In the genomic region with DNA sequence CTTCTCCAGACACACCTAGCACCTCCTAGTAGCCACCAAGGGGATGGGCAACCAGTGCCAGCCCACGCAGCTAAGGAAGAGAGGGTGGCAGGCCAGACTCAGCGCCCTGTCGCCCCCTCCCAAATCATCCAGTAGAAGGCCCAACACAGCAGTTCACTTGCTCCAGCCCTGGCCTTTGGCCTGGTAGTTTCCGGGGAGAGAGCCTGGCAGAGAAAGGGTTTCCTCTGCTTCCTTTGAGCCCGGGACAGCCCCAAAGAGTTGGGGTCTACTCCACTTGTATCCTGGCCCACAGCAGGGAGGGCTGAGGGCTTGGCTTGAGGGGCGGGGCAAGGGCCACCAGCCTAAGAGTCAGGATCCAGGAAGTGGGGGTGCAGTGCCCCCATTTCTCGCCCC, we compare ENCODE assay signal across 8 mouse cellular contexts. TPM values are rescaled to one million over a fixed set of nuclear protein-coding genes. Genes with fewer than 3 reads are reported as not detected.
A peak's percentile ranks its signal among the peaks of the same experiment; 100 is the strongest.
DNase-seq lines count a peak whose midpoint lies in the region; ATAC-seq and TF ChIP-seq lines count a peak whose summit lies in the region.

No protein-coding gene starts in this region.

- TF ChIP-seq POLR2A in myocyte (IDR thresholded peaks at IDR 0.05; ENCODE audit: insufficient read length, low read depth) = no peak

- no peak overlapping the region for H3ac ChIP-seq in myocyte (ENCODE audit: control insufficient read depth, insufficient read length)

- no peaks in the 10 kb centered on the region for H3K27me3 ChIP-seq in heart, postnatal 0 days (ENCODE audit: control insufficient read depth, insufficient read depth, low read length)
- H3K27me3 ChIP-seq in embryonic facial prominence, embryonic 14.5 days (replicated peaks; ENCODE audit: control insufficient read depth, insufficient read depth, low read length) = peaks cover 24% of the 10 kb centered on the region
- no peaks in the 10 kb centered on the region for H3K27me3 ChIP-seq in intestine, embryonic 15.5 days (replicated peaks)
- H3K27me3 ChIP-seq in myocyte (ENCODE audit: control insufficient read depth, insufficient read depth, insufficient read length) = no peaks in the 10 kb centered on the region

- DNase-seq in heart, postnatal 0 days (ENCODE audit: low spot score) = no peak
- no peak for DNase-seq in heart, adult 11 months
- no peak for DNase-seq in embryonic facial prominence, embryonic 14.5 days (ENCODE audit: low spot score)
- DNase-seq in testis, postnatal 14 days (ENCODE audit: low spot score) = no peak
- DNase-seq in left cerebral cortex, postnatal 14 days (ENCODE audit: low spot score in 2 of 2) = no peak
- no peak for DNase-seq in cerebellum, postnatal 10 days

- intact Hi-C loops in left cerebral cortex, postnatal 14 days (cut with DNase I) = no loop called here

- H3K36me3 ChIP-seq in heart, postnatal 0 days (replicated peaks; ENCODE audit: control insufficient read depth, insufficient read depth, low read length) = peaks cover 15% of the 10 kb centered on the region
- H3K36me3 ChIP-seq in embryonic facial prominence, embryonic 14.5 days (ENCODE audit: control insufficient read depth, insufficient read depth, low read length) = peaks cover 37% of the 10 kb centered on the region
- peaks cover 12% of the 10 kb centered on the region for H3K36me3 ChIP-seq in intestine, embryonic 15.5 days
- H3K36me3 ChIP-seq in myocyte (ENCODE audit: control insufficient read depth, insufficient read depth) = peaks cover 12% of the 10 kb centered on the region

- H3K79me2 ChIP-seq in myocyte (ENCODE audit: control insufficient read depth, insufficient read depth) = peaks cover 19% of the 10 kb centered on the region

- no peak for TF ChIP-seq EP300 in heart, postnatal 0 days (IDR thresholded peaks at IDR 0.05; ENCODE audit: low read depth)

- WGBS in heart, postnatal 0 days = 61% methylated on average over 7 of the region's 7 CpGs
- WGBS in embryonic facial prominence, embryonic 14.5 days = 49% methylated on average over 7 of the region's 7 CpGs
- 38% methylated on average over 7 of the region's 7 CpGs for WGBS in intestine, embryonic 15.5 days

- peaks cover 32% of the 10 kb centered on the region for H3K4me1 ChIP-seq in heart, postnatal 0 days (ENCODE audit: control insufficient read depth, insufficient read depth)
- H3K4me1 ChIP-seq in embryonic facial prominence, embryonic 14.5 days (ENCODE audit: control insufficient read depth, insufficient read depth, low read length) = peaks cover 36% of the 10 kb centered on the region
- peaks cover 63% of the 10 kb centered on the region for H3K4me1 ChIP-seq in intestine, embryonic 15.5 days (replicated peaks)

- peak overlapping the region; percentile 23; the same call in 1 of the 2 replicates for H3K9ac ChIP-seq in heart, postnatal 0 days (replicated peaks; ENCODE audit: low read depth, low read length)
- peak overlapping the region; percentile 52 for H3K9ac ChIP-seq in embryonic facial prominence, embryonic 14.5 days (ENCODE audit: low read depth, low read length)
- H3K9ac ChIP-seq in intestine, embryonic 15.5 days = peak overlapping the region; percentile 43

- peak overlapping the region; percentile 45 for H3K4me2 ChIP-seq in heart, postnatal 0 days (ENCODE audit: low read depth, low read length)
- H3K4me2 ChIP-seq in embryonic facial prominence, embryonic 14.5 days (ENCODE audit: low read depth, low read length) = peak overlapping the region; percentile 40
- H3K4me2 ChIP-seq in intestine, embryonic 15.5 days (replicated peaks) = peak overlapping the region; percentile 47
- no peak overlapping the region for H3K4me2 ChIP-seq in myocyte (ENCODE audit: low read depth)

- no peaks in the 10 kb centered on the region for H3K9me3 ChIP-seq in heart, postnatal 0 days (replicated peaks; ENCODE audit: control insufficient read depth, low read length)
- no peaks in the 10 kb centered on the region for H3K9me3 ChIP-seq in embryonic facial prominence, embryonic 14.5 days (ENCODE audit: control insufficient read depth, low read length)
- no peaks in the 10 kb centered on the region for H3K9me3 ChIP-seq in intestine, embryonic 15.5 days

- ATAC-seq in heart, postnatal 0 days (ENCODE audit: insufficient read depth, low read depth) = 0 out of 2 replicates have a peak, but pooled peaks have one; percentile 1
- no peak for ATAC-seq in embryonic facial prominence, embryonic 14.5 days (ENCODE audit: low read depth)
- ATAC-seq in intestine, embryonic 15.5 days = no peak

- peak overlapping the region; percentile 65 for H3K27ac ChIP-seq in heart, postnatal 0 days (ENCODE audit: low read depth)
- no peak overlapping the region for H3K27ac ChIP-seq in embryonic facial prominence, embryonic 14.5 days (replicated peaks; ENCODE audit: low read depth, low read length)
- peak overlapping the region; percentile 63 for H3K27ac ChIP-seq in intestine, embryonic 15.5 days

- H3K4me3 ChIP-seq in heart, postnatal 0 days (ENCODE audit: low read depth, low read length) = 0 out of 2 replicates have a peak overlapping the region, but pooled peaks have one; percentile 8
- no peak overlapping the region for H3K4me3 ChIP-seq in embryonic facial prominence, embryonic 14.5 days (ENCODE audit: low read depth, low read length)
- peak overlapping the region; percentile 18; the same call in 1 of the 2 replicates for H3K4me3 ChIP-seq in intestine, embryonic 15.5 days (replicated peaks)
- no peak overlapping the region for H3K4me3 ChIP-seq in myocyte

- TF ChIP-seq CTCF in heart, postnatal 0 days (IDR thresholded peaks at IDR 0.05; ENCODE audit: low read depth) = no peak

TF ChIP-seq in myocyte, 11 proteins besides CTCF, POLR2A, EP300 and RAD21:
- no peak for TF ChIP-seq USF1 (IDR thresholded peaks at IDR 0.05; ENCODE audit: low read depth)
- TF ChIP-seq E2F4 (IDR thresholded peaks at IDR 0.05; ENCODE audit: insufficient read depth) = no peak
- no peak for TF ChIP-seq MYOD1 (IDR thresholded peaks at IDR 0.05; ENCODE audit: control insufficient read depth in 1 of 3, insufficient read length in 2 of 3, low read depth in 2 of 3)
- peak; percentile 14 for TF ChIP-seq POLR2AphosphoS2 (IDR thresholded peaks at IDR 0.05; ENCODE audit: insufficient read length, low read depth)
TF ChIP-seq in myocyte: peak in this region for 1.

RNA-seq across cellular contexts. Expression of gene Cbx4, which starts 6.6 kb away (rescaled TPM):
- 12.1 and 23.1 TPM in 2 replicates for total RNA-seq in heart, postnatal 0 days (2014; rRNA removed; ENCODE audit: low replicate concordance)
- polyA plus RNA-seq in heart, postnatal 0 days (2015; fragmentation: Nextera tagmentation; extraction: Ambion mirVana) = 6.8 and 8.2 TPM in 2 replicates
- 11.0 and 13.5 TPM in 2 replicates for polyA plus RNA-seq in embryonic facial prominence, embryonic 14.5 days (2014; fragmentation: Nextera tagmentation; extraction: Ambion mirVana)
- polyA plus RNA-seq in intestine, embryonic 15.5 days (2015; fragmentation: Nextera tagmentation; extraction: Ambion mirVana) = 10.7 and 11.2 TPM in 2 replicates
- 29.9 TPM for polyA plus RNA-seq in myocyte (2012; fragmentation: generic; extraction: Trizol)
- total RNA-seq in left cerebral cortex, postnatal 14 days (2021) = 10 to 100 TPM; 63.2 to 74.0 TPM

RNA-seq across cellular contexts. Expression of gene Cbx8, which starts 38.7 kb away (rescaled TPM):
- total RNA-seq in heart, postnatal 0 days (2014; rRNA removed; ENCODE audit: low replicate concordance) = 1.6 and 3.2 TPM in 2 replicates
- polyA plus RNA-seq in heart, postnatal 0 days (2015; fragmentation: Nextera tagmentation; extraction: Ambion mirVana) = 5.1 and 7.0 TPM in 2 replicates
- 9.6 and 10.1 TPM in 2 replicates for polyA plus RNA-seq in embryonic facial prominence, embryonic 14.5 days (2014; fragmentation: Nextera tagmentation; extraction: Ambion mirVana)
- 7.4 and 7.9 TPM in 2 replicates for polyA plus RNA-seq in intestine, embryonic 15.5 days (2015; fragmentation: Nextera tagmentation; extraction: Ambion mirVana)
- 4.9 TPM for polyA plus RNA-seq in myocyte (2012; fragmentation: generic; extraction: Trizol)
- 10 to 100 TPM; 12.9 to 15.4 TPM for total RNA-seq in left cerebral cortex, postnatal 14 days (2021)

RNA-seq across cellular contexts. Expression of gene Cbx2, which starts 56.7 kb away (rescaled TPM):
- total RNA-seq in heart, postnatal 0 days (2014; rRNA removed; ENCODE audit: low replicate concordance) = 1.8 and 13.0 TPM in 2 replicates
- 5.7 and 5.8 TPM in 2 replicates for polyA plus RNA-seq in heart, postnatal 0 days (2015; fragmentation: Nextera tagmentation; extraction: Ambion mirVana)
- polyA plus RNA-seq in embryonic facial prominence, embryonic 14.5 days (2014; fragmentation: Nextera tagmentation; extraction: Ambion mirVana) = 23.9 and 28.3 TPM in 2 replicates
- 24.8 and 27.0 TPM in 2 replicates for polyA plus RNA-seq in intestine, embryonic 15.5 days (2015; fragmentation: Nextera tagmentation; extraction: Ambion mirVana)
- 10.2 TPM for polyA plus RNA-seq in myocyte (2012; fragmentation: generic; extraction: Trizol)
- total RNA-seq in left cerebral cortex, postnatal 14 days (2021) = 1 to 10 TPM; 2.4 to 3.4 TPM

Comparison
In these comparisons a context has a peak if more than half of its experiments do, and no peak if none do; other contexts are left out.
1. H3K4me3 ChIP-seq: peak in heart, postnatal 0 days (single experiment) and intestine, embryonic 15.5 days (single experiment); none in embryonic facial prominence, embryonic 14.5 days (single experiment) and myocyte (single experiment).
2. Peak in every context shown above with its lines, with median percentiles within 50 percentile points of each other: H3K9ac ChIP-seq.